Mouse (Mus musculus): ENCODE measurements around the gene Lsm2.

GRCm38 (mm10) chr17:34941344-34942041 lies 40.2 kb upstream of the Lsm2 start:
- TF ChIP-seq POLR2A (IDR thresholded peaks at IDR 0.05; ENCODE audit: low read depth, low read length) (no peak), CTCF (IDR thresholded peaks at IDR 0.05; ENCODE audit: extremely low read depth, insufficient read depth, insufficient read length, insufficient replicate concordance) (no peak)
